Mouse (Mus musculus) testis, adult 2 months (tissue): Measurements from ENCODE around the gene Ipmk.

ENCODE experiments used
- CTCF ChIP-seq: fragments of 200-500 bp; IDR thresholded peaks from 2 replicates; pipeline ENCODE4 v1.5.1; 2012; ENCODE audit warnings: low read depth, mild to moderate bottlenecking, inconsistent platforms, low read length, moderate library complexity; ENCODE audit not compliant: control insufficient read depth, insufficient read depth, insufficient replicate concordance
- POLR2A ChIP-seq: fragments of 200-500 bp; IDR thresholded peaks from 2 replicates; pipeline ENCODE4 v1.6.1; 2012; ENCODE audit warnings: low read depth, mild to moderate bottlenecking, inconsistent platforms, low read length, moderate library complexity; ENCODE audit not compliant: control insufficient read depth

GRCm38 (mm10) chr10:71447661-71448060 is 100.1 kb downstream of the Ipmk start:
- TF ChIP-seq CTCF: no peak
- TF ChIP-seq POLR2A: no peak
